In the genomic region with DNA sequence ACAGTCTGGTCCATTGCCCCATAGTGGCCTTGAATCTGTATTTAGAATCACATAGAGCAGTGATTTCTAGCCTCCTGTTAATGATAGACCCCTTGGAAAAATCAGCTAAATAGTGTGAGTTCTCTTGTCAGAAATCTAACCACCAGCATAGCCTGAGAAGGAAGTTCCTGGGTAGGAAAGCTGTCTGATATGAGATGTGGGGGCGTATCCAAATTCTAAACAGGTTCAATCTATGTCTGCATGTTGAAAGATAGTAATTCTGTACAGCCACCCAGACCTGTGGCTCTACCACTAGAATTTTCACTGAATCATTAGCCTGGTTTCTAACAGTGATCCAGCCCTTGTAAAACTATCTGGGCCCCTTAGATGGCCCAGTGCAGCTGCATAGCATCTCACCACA, we compare ENCODE assay signal across 12 mouse cellular contexts. TPM values are rescaled to one million over a fixed set of nuclear protein-coding genes. Genes with fewer than 3 reads are reported as not detected.
DNase-seq lines count a peak whose midpoint lies in the region; ATAC-seq and TF ChIP-seq lines count a peak whose summit lies in the region.
"Had no signal": no experiment of that assay in that cellular context is flagged by ENCODE, and none has a peak within 500 bp of the region (broad histone marks: within the 10 kb centered on the region; RNA-seq: fewer than 3 reads in every experiment).

No protein-coding gene starts in this region.

- TF ChIP-seq POLR2A in heart, adult 2 months (IDR thresholded peaks at IDR 0.05; ENCODE audit: insufficient read depth, low read depth, low read length), result no peak

- 81% methylated on average over 1 of the region's 1 CpGs for WGBS in heart, embryonic 14.5 days
- 69% methylated on average over 1 of the region's 1 CpGs for WGBS in heart, adult 2 months
- WGBS in hindbrain, embryonic 14.5 days, result 79% methylated on average over 1 of the region's 1 CpGs
- WGBS in midbrain, embryonic 12.5 days, result 81% methylated on average over 1 of the region's 1 CpGs

- intact Hi-C loops in heart, adult 2 months (cut with DNase I), result loop anchor here (10.0 kb wide), 1 partner anchor 119 kb away; a partner anchor contains a TSS

- peak overlapping the region in 1 of 2 experiments; percentile 65; a peak in 1 of 4 replicates for H3K4me3 ChIP-seq in heart, embryonic 14.5 days (ENCODE audit: control insufficient read depth in 1 of 2, insufficient read depth in 1 of 2, low read depth in 1 of 2, low read length in 2 of 2)
- H3K4me3 ChIP-seq in heart, adult 2 months, result no peak overlapping the region
- H3K4me3 ChIP-seq in hindbrain, embryonic 14.5 days (replicated peaks; ENCODE audit: low read length), result peak overlapping the region; percentile 54; the same call in 1 of the 2 replicates
- H3K4me3 ChIP-seq in midbrain, embryonic 12.5 days, result no peak overlapping the region

- no peak for ATAC-seq in heart, embryonic 14.5 days (ENCODE audit: insufficient number of reproducible peaks, insufficient read depth, low FRiP score, low read depth)
- no peak for ATAC-seq in hindbrain, embryonic 14.5 days (ENCODE audit: low FRiP score)
- no peak for ATAC-seq in midbrain, embryonic 12.5 days (ENCODE audit: low FRiP score, low read depth)
- no peak for ATAC-seq in inflammation-experienced regulatory T-cells, adult 6 months

- H3K79me2 ChIP-seq in heart, adult 2 months (replicated peaks; ENCODE audit: control insufficient read depth, insufficient read depth, low read length), result no peaks in the 10 kb centered on the region

- peaks cover 2 to 7% of the 10 kb centered on the region in 2 experiments; a peak in 2 of 4 replicates for H3K4me1 ChIP-seq in heart, embryonic 14.5 days (ENCODE audit: control insufficient read depth in 2 of 2, insufficient read depth in 2 of 2, low read length in 2 of 2)
- H3K4me1 ChIP-seq in heart, adult 2 months (ENCODE audit: control insufficient read depth, insufficient read depth, low read length), result no peaks in the 10 kb centered on the region
- peaks cover 6% of the 10 kb centered on the region for H3K4me1 ChIP-seq in hindbrain, embryonic 14.5 days (replicated peaks; ENCODE audit: control insufficient read depth, insufficient read depth, low read length)
- H3K4me1 ChIP-seq in midbrain, embryonic 12.5 days, result 0 out of 2 replicates have a peak, but pooled peaks cover 5% of the 10 kb centered on the region

- TF ChIP-seq CTCF in heart, adult 2 months (IDR thresholded peaks at IDR 0.05), result no peak

- H3K9me3 ChIP-seq in heart, embryonic 14.5 days (ENCODE audit: control insufficient read depth, low read length), result no peaks in the 10 kb centered on the region
- no peaks in the 10 kb centered on the region for H3K9me3 ChIP-seq in hindbrain, embryonic 14.5 days (ENCODE audit: control insufficient read depth, low read length)
- no peaks in the 10 kb centered on the region for H3K9me3 ChIP-seq in midbrain, embryonic 12.5 days

- H3K9ac ChIP-seq in heart, embryonic 14.5 days (ENCODE audit: low read length), result no peak overlapping the region
- no peak overlapping the region for H3K9ac ChIP-seq in heart, adult 2 months (ENCODE audit: low read depth, low read length)
- no peak overlapping the region for H3K9ac ChIP-seq in hindbrain, embryonic 14.5 days
- no peak overlapping the region for H3K9ac ChIP-seq in midbrain, embryonic 12.5 days (replicated peaks)

- no peak for DNase-seq in heart, adult 2 months
- peak; percentile 76 for DNase-seq in MEL-GATA-1-ER (ENCODE audit: extremely low read depth, low read depth)
- DNase-seq in hindbrain, embryonic 14.5 days (ENCODE audit: low spot score), result no peak
- no peak for DNase-seq in frontal cortex, postnatal 25 days (ENCODE audit: low spot score in 2 of 2)
- no peak for DNase-seq in cerebellum, adult 8-10 months
- DNase-seq: thymus, postnatal 4 days had no signal

- peaks cover 9% of the 10 kb centered on the region for H3K36me3 ChIP-seq in heart, embryonic 14.5 days (ENCODE audit: control insufficient read depth, insufficient read depth, low read length)
- no peaks in the 10 kb centered on the region for H3K36me3 ChIP-seq in heart, adult 2 months (ENCODE audit: control insufficient read depth, insufficient read depth, low read length)
- no peaks in the 10 kb centered on the region for H3K36me3 ChIP-seq in hindbrain, embryonic 14.5 days (replicated peaks; ENCODE audit: control insufficient read depth, insufficient read depth)
- H3K36me3 ChIP-seq in midbrain, embryonic 12.5 days, result no peaks in the 10 kb centered on the region

- TF ChIP-seq EP300 in heart, adult 2 months (IDR thresholded peaks at IDR 0.05; ENCODE audit: insufficient read depth, low read depth, low read length), result no peak

- H3K4me2 ChIP-seq in heart, embryonic 14.5 days (ENCODE audit: low read length), result peak overlapping the region; percentile 69
- peak overlapping the region; percentile 63 for H3K4me2 ChIP-seq in hindbrain, embryonic 14.5 days (replicated peaks)
- H3K4me2 ChIP-seq in midbrain, embryonic 12.5 days (replicated peaks), result peak overlapping the region; percentile 61

- no peak overlapping the region for H3K27ac ChIP-seq in heart, embryonic 14.5 days (replicated peaks in 1 of 2; ENCODE audit: control insufficient read depth in 1 of 2, insufficient read depth in 1 of 2, low read depth in 2 of 2, low read length in 2 of 2)
- no peak overlapping the region for H3K27ac ChIP-seq in heart, adult 2 months
- no peak overlapping the region for H3K27ac ChIP-seq in hindbrain, embryonic 14.5 days
- no peak overlapping the region for H3K27ac ChIP-seq in midbrain, embryonic 12.5 days (replicated peaks)

- H3K27me3 ChIP-seq in heart, embryonic 14.5 days (ENCODE audit: control insufficient read depth, insufficient read depth, low read length), result no peaks in the 10 kb centered on the region
- H3K27me3 ChIP-seq in heart, adult 2 months (ENCODE audit: control insufficient read depth, insufficient read depth, low read length), result no peaks in the 10 kb centered on the region
- H3K27me3 ChIP-seq in hindbrain, embryonic 14.5 days (ENCODE audit: control insufficient read depth, insufficient read depth, low read length), result no peaks in the 10 kb centered on the region
- H3K27me3 ChIP-seq in midbrain, embryonic 12.5 days, result no peaks in the 10 kb centered on the region; the same call in 1 of the 2 replicates

RNA-seq across cellular contexts. Expression of a gene that starts 1.4 kb away (rescaled TPM):
- 10.2 and 11.0 TPM in 2 replicates for polyA plus RNA-seq in heart, embryonic 14.5 days (2014; fragmentation: Nextera tagmentation; extraction: Ambion mirVana)
- 1 to 10 TPM; 4.8 to 6.2 TPM for total RNA-seq in heart, adult 2 months (2021)
- polyA plus RNA-seq in heart, adult 2 months (2012; rRNA removed), result 7.5 and 11.2 TPM in 2 replicates
- polyA plus RNA-seq in hindbrain, embryonic 14.5 days (2014; fragmentation: Nextera tagmentation; extraction: Ambion mirVana), result 12.1 and 13.6 TPM in 2 replicates
- 18.6 and 19.1 TPM in 2 replicates for polyA plus RNA-seq in midbrain, embryonic 12.5 days (2016; fragmentation: Nextera tagmentation; extraction: Ambion mirVana)
- polyA plus RNA-seq in inflammation-experienced regulatory T-cells, adult 6 months (2017; shearing (Covaris generic)), result 10 to 100 TPM in 2 of 3 experiments, 1 to 10 TPM in 1; 7.6 to 14.7 (median 13.3) TPM

RNA-seq across cellular contexts. Expression of a gene that starts 7.2 kb away (rescaled TPM):
- polyA plus RNA-seq in heart, embryonic 14.5 days (2014; fragmentation: Nextera tagmentation; extraction: Ambion mirVana), result not detected in 2 replicates
- total RNA-seq in heart, adult 2 months (2021), result not detected
- not detected in 2 replicates for polyA plus RNA-seq in heart, adult 2 months (2012; rRNA removed)
- polyA plus RNA-seq in hindbrain, embryonic 14.5 days (2014; fragmentation: Nextera tagmentation; extraction: Ambion mirVana), result not detected in 2 replicates
- polyA plus RNA-seq in midbrain, embryonic 12.5 days (2016; fragmentation: Nextera tagmentation; extraction: Ambion mirVana), result not detected in 2 replicates
- polyA plus RNA-seq in inflammation-experienced regulatory T-cells, adult 6 months (2017; shearing (Covaris generic)), result not detected
- polyA plus RNA-seq: C2C12; limb, embryonic 11.5 days had no signal

RNA-seq across cellular contexts. Expression of a gene that starts 51.0 kb away (rescaled TPM):
- polyA plus RNA-seq in heart, embryonic 14.5 days (2014; fragmentation: Nextera tagmentation; extraction: Ambion mirVana), result 0.14 TPM in 1 of 2 replicates, not detected in the other
- not detected for total RNA-seq in heart, adult 2 months (2021)
- polyA plus RNA-seq in heart, adult 2 months (2012; rRNA removed), result not detected in 2 replicates
- polyA plus RNA-seq in hindbrain, embryonic 14.5 days (2014; fragmentation: Nextera tagmentation; extraction: Ambion mirVana), result not detected in 2 replicates
- polyA plus RNA-seq in midbrain, embryonic 12.5 days (2016; fragmentation: Nextera tagmentation; extraction: Ambion mirVana), result 0.14 and 0.16 TPM in 2 replicates
- under 1 TPM in 1 of 3 experiments, not detected in 2; 0.43 TPM for polyA plus RNA-seq in inflammation-experienced regulatory T-cells, adult 6 months (2017; shearing (Covaris generic))
- total RNA-seq: hematopoietic stem cell, adult 5-6 weeks had no signal
- polyA plus RNA-seq: C2C12; limb, embryonic 11.5 days had no signal

RNA-seq across cellular contexts. Expression of a gene that starts 51.0 kb away (rescaled TPM):
- polyA plus RNA-seq in heart, embryonic 14.5 days (2014; fragmentation: Nextera tagmentation; extraction: Ambion mirVana), result not detected in 2 replicates
- not detected for total RNA-seq in heart, adult 2 months (2021)
- not detected in 2 replicates for polyA plus RNA-seq in heart, adult 2 months (2012; rRNA removed)
- not detected in 2 replicates for polyA plus RNA-seq in hindbrain, embryonic 14.5 days (2014; fragmentation: Nextera tagmentation; extraction: Ambion mirVana)
- not detected in 2 replicates for polyA plus RNA-seq in midbrain, embryonic 12.5 days (2016; fragmentation: Nextera tagmentation; extraction: Ambion mirVana)
- polyA plus RNA-seq in inflammation-experienced regulatory T-cells, adult 6 months (2017; shearing (Covaris generic)), result under 1 TPM in 1 of 3 experiments, not detected in 2; 0.53 TPM
- total RNA-seq: hematopoietic stem cell, adult 5-6 weeks had no signal
- polyA plus RNA-seq: C2C12; limb, embryonic 11.5 days had no signal

RNA-seq across cellular contexts. Expression of a gene that starts 54.7 kb away (rescaled TPM):
- polyA plus RNA-seq in heart, embryonic 14.5 days (2014; fragmentation: Nextera tagmentation; extraction: Ambion mirVana), result not detected in 2 replicates
- not detected for total RNA-seq in heart, adult 2 months (2021)
- polyA plus RNA-seq in heart, adult 2 months (2012; rRNA removed), result not detected in 2 replicates
- polyA plus RNA-seq in hindbrain, embryonic 14.5 days (2014; fragmentation: Nextera tagmentation; extraction: Ambion mirVana), result not detected in 2 replicates
- not detected in 2 replicates for polyA plus RNA-seq in midbrain, embryonic 12.5 days (2016; fragmentation: Nextera tagmentation; extraction: Ambion mirVana)
- not detected for polyA plus RNA-seq in inflammation-experienced regulatory T-cells, adult 6 months (2017; shearing (Covaris generic))
- total RNA-seq: hematopoietic stem cell, adult 5-6 weeks had no signal
- polyA plus RNA-seq: C2C12; limb, embryonic 11.5 days had no signal
